Mouse (Mus musculus) liver, embryonic 14.5 days (tissue): ENCODE results near the gene Btn1a1.

Source experiments
- CTCF ChIP-seq: IDR thresholded peaks from 2 replicates; pipeline ENCODE4 v1.5.1; 2016; ENCODE audit warnings: antibody characterized with exemption, low read depth, control low read depth
- EP300 ChIP-seq: IDR thresholded peaks from 2 replicates; pipeline ENCODE4 v1.6.1; 2016; ENCODE audit warnings: antibody characterized with exemption, low read depth

DNA sequence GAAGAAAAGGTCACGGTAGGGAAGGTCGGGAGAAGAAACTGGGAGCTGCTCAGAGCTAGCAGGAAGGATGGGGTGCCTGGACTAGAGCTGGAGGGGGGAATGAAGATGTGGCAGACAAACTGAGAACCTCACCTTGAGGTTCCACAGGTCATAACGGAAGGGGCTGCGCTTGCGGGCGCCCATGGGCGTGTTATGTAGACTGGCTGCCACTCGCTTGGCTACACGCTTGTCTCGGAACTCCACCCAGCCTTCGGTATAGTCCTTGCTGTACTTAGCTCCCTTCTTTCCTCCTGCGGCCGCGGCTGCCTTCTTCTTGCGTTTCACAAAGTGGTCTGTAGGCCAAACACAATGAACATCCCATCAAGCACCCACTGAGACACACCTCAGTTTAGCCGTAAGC is 43.4 kb downstream of the Btn1a1 start:
- TF ChIP-seq EP300 (no peak), CTCF (no peak)
